Mouse (Mus musculus): ENCODE data around the gene Rnf123. TPM values are rescaled to one million over a fixed set of nuclear protein-coding genes. Genes with fewer than 3 reads are reported as not detected.

Rnf123 gene
- polyA plus RNA-seq, 1 experiment from 2014 or later = 20.3 TPM

DNA sequence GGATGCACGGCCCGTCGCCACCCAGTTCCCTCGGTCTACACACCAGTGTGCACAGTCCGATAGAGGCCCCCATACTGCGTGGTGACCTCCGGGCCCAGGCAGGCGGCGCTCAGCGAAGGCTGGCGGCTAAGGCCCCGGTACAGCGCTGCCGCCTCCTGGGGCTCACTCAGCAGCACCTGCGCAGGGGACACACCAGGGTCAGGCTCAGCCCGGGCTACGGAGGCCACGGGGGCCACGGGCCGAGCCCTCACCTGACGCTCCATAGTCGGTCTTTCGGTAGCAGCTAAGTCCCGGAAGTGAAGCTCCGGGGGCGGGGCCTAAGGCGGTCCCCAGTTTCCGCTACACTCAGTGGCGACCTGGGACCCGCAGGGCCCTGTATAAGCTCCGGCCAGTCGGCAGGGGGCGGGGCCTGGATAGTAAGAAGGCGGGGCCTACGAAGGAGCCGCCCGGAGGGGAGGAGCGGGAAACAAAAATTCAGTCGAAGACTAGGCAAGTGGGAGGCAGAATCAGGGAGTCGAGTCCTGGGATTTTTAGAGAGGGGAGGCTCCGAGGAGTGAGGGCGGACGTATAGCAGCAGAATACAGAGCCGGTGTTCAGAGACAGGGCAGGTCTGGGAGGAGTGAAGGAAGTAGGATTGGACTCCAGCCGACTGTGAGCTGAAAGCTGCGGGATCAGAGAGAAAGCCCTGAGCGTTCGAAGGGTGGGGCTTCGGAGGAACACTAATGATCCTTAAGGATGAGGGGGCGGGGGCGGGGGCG is 11.2 kb upstream of the Rnf123 start, which contains the start of gene Apeh:
TSS of gene Apeh (minus strand) at position 423 of the 758 bp plus-strand sequence.
- H3K4me2 ChIP-seq (ENCODE audit: low read depth, low read length) = peak within 1 kb of the TSS; percentile 96
- peaks cover 11% of the 10 kb centered on the region for H3K36me3 ChIP-seq (ENCODE audit: control insufficient read depth, insufficient read depth, low read length)
- peak within 1 kb of the TSS; percentile 85 for H3K9ac ChIP-seq (ENCODE audit: low read depth, low read length)
- ATAC-seq = peak; percentile 94
- no peaks in the 10 kb centered on the region for H3K27me3 ChIP-seq (replicated peaks; ENCODE audit: control insufficient read depth, insufficient read depth, low read length)
- WGBS = under 1% methylated on average over 52 of the region's 52 CpGs
- H3K9me3 ChIP-seq (ENCODE audit: control insufficient read depth, low read length) = no peaks in the 10 kb centered on the region
- peak within 1 kb of the TSS; percentile 80 for H3K4me3 ChIP-seq (ENCODE audit: low read length)
- peak within 1 kb of the TSS; percentile 87 for H3K27ac ChIP-seq (ENCODE audit: low read length)
- peaks cover 28% of the 10 kb centered on the region for H3K4me1 ChIP-seq (ENCODE audit: control insufficient read depth, insufficient read depth, low read length)

DNA sequence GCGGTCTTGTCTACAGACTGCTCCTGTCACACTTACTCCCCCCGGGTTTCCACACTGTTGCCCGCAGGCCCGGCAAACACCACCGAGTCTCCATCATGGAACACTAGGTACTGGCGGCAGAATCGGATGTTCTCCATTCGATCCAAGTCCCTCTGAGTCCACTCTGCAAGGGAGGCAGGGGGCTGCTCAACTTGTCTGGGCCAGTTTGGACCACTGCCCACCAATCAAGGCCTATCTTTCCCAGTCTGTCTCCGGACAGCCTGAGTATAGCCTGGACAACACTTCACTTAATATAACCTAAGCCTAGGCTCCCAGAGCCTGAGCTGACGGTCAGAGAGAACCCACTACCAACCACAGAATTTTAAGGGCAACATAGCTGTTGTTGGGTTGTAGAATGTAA is 10.4 kb upstream of the Rnf123 start:
- Histone ChIP-seq H3K36me3 (ENCODE audit: control insufficient read depth, insufficient read depth, low read length) (peaks cover 15% of the 10 kb centered on the region), H3K4me1 (ENCODE audit: control insufficient read depth, insufficient read depth, low read length) (peaks cover 26% of the 10 kb centered on the region), H3K4me3 (ENCODE audit: low read length) (peak overlapping the region; percentile 80), H3K27ac (ENCODE audit: low read length) (no peak overlapping the region), H3K27me3 (replicated peaks; ENCODE audit: control insufficient read depth, insufficient read depth, low read length) (no peaks in the 10 kb centered on the region), H3K4me2 (ENCODE audit: low read depth, low read length) (peak overlapping the region; percentile 96), H3K9ac (ENCODE audit: low read depth, low read length) (peak overlapping the region; percentile 85), H3K9me3 (ENCODE audit: control insufficient read depth, low read length) (no peaks in the 10 kb centered on the region)
- ATAC-seq = no peak
- 65% methylated on average over 10 of the region's 10 CpGs for WGBS

DNA sequence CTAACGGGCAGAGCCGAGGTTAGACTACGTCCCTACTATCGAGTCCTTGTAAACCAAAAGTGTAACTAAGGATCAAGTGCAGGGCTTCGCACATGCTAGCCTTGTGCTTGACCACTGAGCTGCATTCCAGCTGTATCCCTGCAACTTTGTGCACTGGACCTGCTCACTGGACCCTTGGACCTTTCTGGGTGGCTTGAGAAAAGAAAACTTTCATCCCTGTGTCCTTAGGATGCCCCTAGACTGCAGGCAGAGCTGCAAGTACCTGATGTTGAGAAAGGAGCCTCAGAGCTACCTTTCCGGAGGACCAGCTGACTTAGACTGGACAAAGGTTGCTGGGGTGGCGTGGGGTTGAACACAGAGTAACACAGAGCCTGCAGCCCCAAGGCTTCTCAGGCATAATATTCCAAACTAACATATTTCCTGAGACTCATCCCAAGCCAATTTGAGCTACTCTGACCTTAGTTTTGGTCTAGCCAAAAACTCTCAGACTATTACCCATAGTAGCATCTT is 7.5 kb upstream of the Rnf123 start:
- no peaks in the 10 kb centered on the region for H3K27me3 ChIP-seq (replicated peaks; ENCODE audit: control insufficient read depth, insufficient read depth, low read length)
- H3K36me3 ChIP-seq (ENCODE audit: control insufficient read depth, insufficient read depth, low read length) = peaks cover 27% of the 10 kb centered on the region
- no peak for ATAC-seq

DNA sequence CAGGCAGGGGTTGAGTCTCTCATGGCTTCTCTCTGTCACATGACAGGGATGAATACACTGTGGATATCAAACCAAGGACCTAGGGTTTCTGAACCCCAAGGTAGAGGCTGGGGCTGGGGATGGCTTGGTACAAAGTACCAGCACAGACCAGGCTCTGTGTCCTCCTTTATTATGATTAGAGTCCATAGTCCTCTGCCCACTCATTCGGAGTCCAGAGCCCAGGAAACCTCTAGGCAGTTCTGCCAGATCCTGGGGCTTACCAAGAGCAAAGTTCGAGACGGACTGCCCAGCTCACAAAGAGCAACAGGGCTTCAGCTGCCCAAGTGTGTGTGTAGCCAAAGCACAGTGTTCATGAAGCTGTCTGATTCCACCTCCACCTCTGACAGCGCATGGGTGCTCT is 2.1 kb upstream of the Rnf123 start:
- 85% methylated on average over 4 of the region's 4 CpGs for WGBS
- ATAC-seq = peak; percentile 27

More for the DNA sequence above, 7.5 kb upstream of the Rnf123 start:
- no peak overlapping the region for H3K4me2 ChIP-seq (ENCODE audit: low read depth, low read length)
- no peaks in the 10 kb centered on the region for H3K9me3 ChIP-seq (ENCODE audit: control insufficient read depth, low read length)
- H3K4me3 ChIP-seq (ENCODE audit: low read length) = no peak overlapping the region
- no peak overlapping the region for H3K27ac ChIP-seq (ENCODE audit: low read length)
- H3K9ac ChIP-seq (ENCODE audit: low read depth, low read length) = no peak overlapping the region
- peaks cover 16% of the 10 kb centered on the region for H3K4me1 ChIP-seq (ENCODE audit: control insufficient read depth, insufficient read depth, low read length)
- 93% methylated on average over 7 of the region's 7 CpGs for WGBS

GRCm38 (mm10) chr9:108083561-108083960 is 415 bp upstream of the Rnf123 start:
- no peak overlapping the region for H3K9ac ChIP-seq (ENCODE audit: low read depth, low read length)
- no peak overlapping the region for H3K4me3 ChIP-seq (ENCODE audit: low read length)
- H3K4me2 ChIP-seq (ENCODE audit: low read depth, low read length) = no peak overlapping the region
- H3K4me1 ChIP-seq (ENCODE audit: control insufficient read depth, insufficient read depth, low read length) = peaks cover 9% of the 10 kb centered on the region; the same call in 1 of the 2 replicates
- ATAC-seq = 0 out of 2 replicates have a peak, but pooled peaks have one; percentile 1
- H3K36me3 ChIP-seq (ENCODE audit: control insufficient read depth, insufficient read depth, low read length) = peaks cover 18% of the 10 kb centered on the region; the same call in 1 of the 2 replicates
- 64% methylated on average over 6 of the region's 6 CpGs for WGBS
- H3K27me3 ChIP-seq (replicated peaks; ENCODE audit: control insufficient read depth, insufficient read depth, low read length) = peaks cover 17% of the 10 kb centered on the region; the same call in 1 of the 2 replicates
- H3K27ac ChIP-seq (ENCODE audit: low read length) = no peak overlapping the region
- no peaks in the 10 kb centered on the region for H3K9me3 ChIP-seq (ENCODE audit: control insufficient read depth, low read length)

More for the DNA sequence above, 2.1 kb upstream of the Rnf123 start:
- peaks cover 9% of the 10 kb centered on the region; the same call in 1 of the 2 replicates for H3K4me1 ChIP-seq (ENCODE audit: control insufficient read depth, insufficient read depth, low read length)
- peak overlapping the region; percentile 26; the same call in 1 of the 2 replicates for H3K27ac ChIP-seq (ENCODE audit: low read length)
- H3K36me3 ChIP-seq (ENCODE audit: control insufficient read depth, insufficient read depth, low read length) = peaks cover 27% of the 10 kb centered on the region; the same call in 1 of the 2 replicates
- H3K4me2 ChIP-seq (ENCODE audit: low read depth, low read length) = no peak overlapping the region
- peaks cover 17% of the 10 kb centered on the region; the same call in 1 of the 2 replicates for H3K27me3 ChIP-seq (replicated peaks; ENCODE audit: control insufficient read depth, insufficient read depth, low read length)
- H3K9ac ChIP-seq (ENCODE audit: low read depth, low read length) = no peak overlapping the region
- no peak overlapping the region for H3K4me3 ChIP-seq (ENCODE audit: low read length)
- H3K9me3 ChIP-seq (ENCODE audit: control insufficient read depth, low read length) = no peaks in the 10 kb centered on the region

DNA sequence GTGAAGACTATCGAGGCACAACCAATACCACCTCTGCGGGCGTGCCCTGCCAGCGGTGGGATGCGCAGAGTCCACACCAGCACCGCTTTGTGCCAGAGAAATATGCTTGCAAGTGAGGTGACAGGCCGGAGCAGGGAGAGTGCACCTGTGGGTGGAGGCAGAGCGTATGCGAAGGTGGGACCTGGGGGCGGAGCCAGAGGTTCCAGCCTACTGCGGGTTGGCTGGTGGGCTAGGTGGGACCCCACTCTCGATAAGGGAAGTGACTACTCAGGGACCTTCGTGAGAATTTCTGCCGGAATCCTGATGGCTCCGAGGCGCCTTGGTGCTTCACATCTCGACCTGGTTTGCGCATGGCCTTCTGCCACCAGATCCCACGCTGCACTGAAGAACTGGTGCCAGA is 597 bp downstream of the Rnf123 start:
- Histone ChIP-seq H3K4me3 (ENCODE audit: low read length) (peak overlapping the region; percentile 21), H3K27me3 (replicated peaks; ENCODE audit: control insufficient read depth, insufficient read depth, low read length) (peaks cover 17% of the 10 kb centered on the region; the same call in 1 of the 2 replicates), H3K9ac (ENCODE audit: low read depth, low read length) (peak overlapping the region; percentile 50), H3K36me3 (ENCODE audit: control insufficient read depth, insufficient read depth, low read length) (peaks cover 13% of the 10 kb centered on the region; the same call in 1 of the 2 replicates), H3K9me3 (ENCODE audit: control insufficient read depth, low read length) (no peaks in the 10 kb centered on the region), H3K4me1 (ENCODE audit: control insufficient read depth, insufficient read depth, low read length) (peaks cover 19% of the 10 kb centered on the region), H3K27ac (ENCODE audit: low read length) (no peak overlapping the region), H3K4me2 (ENCODE audit: low read depth, low read length) (peak overlapping the region; percentile 40)
- 3% methylated on average over 19 of the region's 19 CpGs for WGBS
- no peak for ATAC-seq

DNA sequence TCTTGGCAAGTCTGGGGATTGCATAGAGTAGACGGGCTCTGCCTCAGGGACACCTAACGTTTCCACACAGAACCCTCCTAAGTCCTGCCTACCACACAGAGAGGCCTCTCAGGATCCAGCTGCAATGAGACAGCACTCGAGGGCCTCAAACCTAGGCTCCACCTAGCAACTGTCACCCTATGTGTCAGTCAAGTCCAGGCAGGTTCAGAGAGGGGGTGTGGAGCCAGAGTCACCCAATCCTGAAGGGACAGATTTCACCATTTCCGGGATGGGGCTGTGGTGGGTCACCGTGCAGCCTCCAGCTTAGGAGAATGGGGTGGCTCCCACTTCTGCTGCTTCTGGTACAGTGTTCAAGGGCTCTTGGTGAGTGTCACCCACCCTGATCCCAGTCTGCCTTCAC is 3.0 kb downstream of the Rnf123 start, which contains the start of gene Mst1:
TSS of gene Mst1 (plus strand) at position 269 of the 400 bp plus-strand sequence.
- 64% methylated on average over 5 of the region's 5 CpGs for WGBS

GRCm38 (mm10) chr9:108073141-108073930 is 9.8 kb downstream of the Rnf123 start:
- no peaks in the 10 kb centered on the region for H3K27me3 ChIP-seq (replicated peaks; ENCODE audit: control insufficient read depth, insufficient read depth, low read length)
- H3K9me3 ChIP-seq (ENCODE audit: control insufficient read depth, low read length) = no peaks in the 10 kb centered on the region
- H3K9ac ChIP-seq (ENCODE audit: low read depth, low read length) = 0 out of 2 replicates have a peak overlapping the region, but pooled peaks have one; percentile 39
- H3K27ac ChIP-seq (ENCODE audit: low read length) = no peak overlapping the region
- peaks cover 4% of the 10 kb centered on the region; the same call in 1 of the 2 replicates for H3K36me3 ChIP-seq (ENCODE audit: control insufficient read depth, insufficient read depth, low read length)
- H3K4me1 ChIP-seq (ENCODE audit: control insufficient read depth, insufficient read depth, low read length) = peaks cover 10% of the 10 kb centered on the region
- H3K4me3 ChIP-seq (ENCODE audit: low read length) = no peak overlapping the region
- ATAC-seq = no peak
- no peak overlapping the region for H3K4me2 ChIP-seq (ENCODE audit: low read depth, low read length)
- 59% methylated on average over 7 of the region's 7 CpGs for WGBS

More for the DNA sequence above, 3.0 kb downstream of the Rnf123 start, which contains the start of gene Mst1:
- Histone ChIP-seq H3K27me3 (replicated peaks; ENCODE audit: control insufficient read depth, insufficient read depth, low read length) (peaks cover 17% of the 10 kb centered on the region; the same call in 1 of the 2 replicates), H3K27ac (ENCODE audit: low read length) (no peak within 1 kb of the TSS), H3K9ac (ENCODE audit: low read depth, low read length) (peak within 1 kb of the TSS; percentile 94), H3K9me3 (ENCODE audit: control insufficient read depth, low read length) (no peaks in the 10 kb centered on the region), H3K4me1 (ENCODE audit: control insufficient read depth, insufficient read depth, low read length) (peaks cover 19% of the 10 kb centered on the region), H3K4me2 (ENCODE audit: low read depth, low read length) (peak within 1 kb of the TSS; percentile 63), H3K4me3 (ENCODE audit: low read length) (peak within 1 kb of the TSS; percentile 89), H3K36me3 (ENCODE audit: control insufficient read depth, insufficient read depth, low read length) (peaks cover 4% of the 10 kb centered on the region; the same call in 1 of the 2 replicates)
- ATAC-seq = peak; percentile 50

All from intestine, embryonic 16.5 days (tissue).